Mouse (Mus musculus) stomach, embryonic 15.5 days (tissue): ENCODE measurements around the gene Tnrc6c. TPM values are rescaled to one million over a fixed set of nuclear protein-coding genes. Genes with fewer than 3 reads are reported as not detected.

Source experiments
- ATAC-seq: fragments of 200-750 bp; cut with Nextera tagmentation; 2 replicates; pipeline ENCODE4 v1.8.0; 2017; ENCODE audit warnings: low read depth, moderate number of reproducible peaks, moderate TSS enrichment; ENCODE audit not compliant: insufficient read depth, low FRiP score
- H3K27ac ChIP-seq: fragments of 300-500 bp; sonication (generic); 2 replicates; pipeline ENCODE4 v1.5.1; 2015; ENCODE audit warnings: mild to moderate bottlenecking, inconsistent platforms
- H3K27me3 ChIP-seq: fragments of 300-500 bp; sonication (generic); replicated peaks from 2 replicates; pipeline ENCODE4 v1.6.1; 2015; ENCODE audit warnings: inconsistent platforms
- H3K36me3 ChIP-seq: fragments of 300-500 bp; sonication (generic); 2 replicates; pipeline ENCODE4 v1.6.1; 2015; ENCODE audit warnings: inconsistent platforms
- H3K4me1 ChIP-seq: fragments of 300-500 bp; sonication (generic); 2 replicates; pipeline ENCODE4 v1.6.1; 2015; ENCODE audit warnings: inconsistent platforms
- H3K4me2 ChIP-seq: fragments of 300-500 bp; sonication (generic); 2 replicates; pipeline ENCODE4 v1.6.1; 2015; ENCODE audit warnings: mild to moderate bottlenecking, inconsistent platforms
- H3K4me3 ChIP-seq: fragments of 300-500 bp; sonication (generic); replicated peaks from 2 replicates; pipeline ENCODE4 v1.5.1; 2015; ENCODE audit warnings: inconsistent platforms
- H3K9ac ChIP-seq: fragments of 300-500 bp; sonication (generic); 2 replicates; pipeline ENCODE4 v1.6.1; 2015; ENCODE audit warnings: inconsistent platforms
- H3K9me3 ChIP-seq: fragments of 300-500 bp; sonication (generic); 2 replicates; pipeline ENCODE4 v1.6.1; 2016; ENCODE audit warnings: inconsistent platforms
- WGBS: fragments of 180-500 bp; shearing (Covaris S2); methylation state at CpG from one replicate; pipeline ENCODE4 v1.1.7; 2015; 5-methylcytosine and 5-hydroxymethylcytosine counted together
- polyA plus RNA-seq: library from polyadenylated mRNA; unstranded; fragments of >200 nt; fragmentation: Nextera tagmentation; extraction: Ambion mirVana; gene quantifications from 2 replicates; pipeline ENCODE4 v1.2.1, GENCODE M21; 2015

The Tnrc6c gene
- polyA plus RNA-seq, 1 experiment from 2014 or later: 12.2 TPM

- Histone ChIP-seq H3K27ac (no peak overlapping the region), H3K9me3 (no peaks in the 10 kb centered on the region), H3K27me3 (no peaks in the 10 kb centered on the region), H3K9ac (no peak overlapping the region), H3K4me1 (no peaks in the 10 kb centered on the region), H3K4me3 (no peak overlapping the region), H3K36me3 (peaks cover 43% of the 10 kb centered on the region), H3K4me2 (no peak overlapping the region)
- no peak for ATAC-seq
- 87% methylated on average over 5 of the region's 5 CpGs for WGBS
These were observed 84.0 kb downstream of the Tnrc6c start for GRCm38 (mm10) chr11:117738123-117738522.

- Histone ChIP-seq H3K4me2 (no peak overlapping the region), H3K4me1 (no peaks in the 10 kb centered on the region), H3K27ac (no peak overlapping the region), H3K9me3 (no peaks in the 10 kb centered on the region), H3K27me3 (no peaks in the 10 kb centered on the region), H3K9ac (no peak overlapping the region), H3K36me3 (peaks cover 52% of the 10 kb centered on the region), H3K4me3 (no peak overlapping the region)
- ATAC-seq: no peak
- 91% methylated on average over 6 of the region's 6 CpGs for WGBS
These were observed 87.0 kb downstream of the Tnrc6c start for GRCm38 (mm10) chr11:117741128-117741527.

GRCm38 (mm10) chr11:117742243-117742642, 88.2 kb downstream of the Tnrc6c start:
- no peaks in the 10 kb centered on the region for H3K4me1 ChIP-seq
- no peak overlapping the region for H3K9ac ChIP-seq
- H3K4me2 ChIP-seq: no peak overlapping the region
- no peak overlapping the region for H3K27ac ChIP-seq
- no peak overlapping the region for H3K4me3 ChIP-seq
- peaks cover 50% of the 10 kb centered on the region for H3K36me3 ChIP-seq
- no peaks in the 10 kb centered on the region for H3K9me3 ChIP-seq
- H3K27me3 ChIP-seq: no peaks in the 10 kb centered on the region
- WGBS: 78% methylated on average over 8 of the region's 8 CpGs
- no peak for ATAC-seq

- no peak overlapping the region for H3K9ac ChIP-seq
- 82% methylated on average over 8 of the region's 8 CpGs for WGBS
- H3K4me2 ChIP-seq: no peak overlapping the region
- peaks cover 52% of the 10 kb centered on the region for H3K36me3 ChIP-seq
- no peaks in the 10 kb centered on the region for H3K9me3 ChIP-seq
- H3K4me1 ChIP-seq: no peaks in the 10 kb centered on the region
- H3K27me3 ChIP-seq: no peaks in the 10 kb centered on the region
- H3K27ac ChIP-seq: no peak overlapping the region
- H3K4me3 ChIP-seq: no peak overlapping the region
- ATAC-seq: no peak
These were observed 88.6 kb downstream of the Tnrc6c start for GRCm38 (mm10) chr11:117742715-117743114.

- 51% methylated on average over 4 of the region's 4 CpGs for WGBS
- no peak overlapping the region for H3K27ac ChIP-seq
- peaks cover 50% of the 10 kb centered on the region for H3K36me3 ChIP-seq
- H3K4me1 ChIP-seq: no peaks in the 10 kb centered on the region
- H3K9ac ChIP-seq: no peak overlapping the region
- no peak overlapping the region for H3K4me2 ChIP-seq
- no peak overlapping the region for H3K4me3 ChIP-seq
- no peaks in the 10 kb centered on the region for H3K27me3 ChIP-seq
- no peaks in the 10 kb centered on the region for H3K9me3 ChIP-seq
- peak; percentile 47; the same call in 1 of the 2 replicates for ATAC-seq
These were observed 89.5 kb downstream of the Tnrc6c start for GRCm38 (mm10) chr11:117743454-117744030.

- Histone ChIP-seq H3K27ac (no peak overlapping the region), H3K4me2 (no peak overlapping the region), H3K4me1 (no peaks in the 10 kb centered on the region), H3K9ac (no peak overlapping the region), H3K36me3 (peaks cover 26% of the 10 kb centered on the region), H3K9me3 (no peaks in the 10 kb centered on the region), H3K27me3 (no peaks in the 10 kb centered on the region), H3K4me3 (no peak overlapping the region)
- WGBS: 86% methylated on average over 4 of the region's 4 CpGs
- ATAC-seq: no peak
These were observed 94.5 kb downstream of the Tnrc6c start for GRCm38 (mm10) chr11:117748628-117749027.

GRCm38 (mm10) chr11:117749414-117749813, 95.3 kb downstream of the Tnrc6c start:
- Histone ChIP-seq H3K4me1 (no peaks in the 10 kb centered on the region), H3K9me3 (no peaks in the 10 kb centered on the region), H3K27ac (no peak overlapping the region), H3K4me3 (no peak overlapping the region), H3K36me3 (peaks cover 32% of the 10 kb centered on the region), H3K4me2 (no peak overlapping the region), H3K27me3 (no peaks in the 10 kb centered on the region), H3K9ac (no peak overlapping the region)
- WGBS: 94% methylated on average over 9 of the region's 10 CpGs
- ATAC-seq: no peak

- no peak for ATAC-seq
- peaks cover 41% of the 10 kb centered on the region for H3K36me3 ChIP-seq
- WGBS: 84% methylated on average over 6 of the region's 6 CpGs
- no peaks in the 10 kb centered on the region for H3K27me3 ChIP-seq
- no peaks in the 10 kb centered on the region for H3K4me1 ChIP-seq
- H3K27ac ChIP-seq: no peak overlapping the region
- no peak overlapping the region for H3K4me2 ChIP-seq
- no peaks in the 10 kb centered on the region for H3K9me3 ChIP-seq
- H3K9ac ChIP-seq: no peak overlapping the region
- no peak overlapping the region for H3K4me3 ChIP-seq
These were observed 97.5 kb downstream of the Tnrc6c start for GRCm38 (mm10) chr11:117751544-117751943.

GRCm38 (mm10) chr11:117755891-117756290, 101.8 kb downstream of the Tnrc6c start:
- Histone ChIP-seq H3K9ac (no peak overlapping the region), H3K4me1 (no peaks in the 10 kb centered on the region), H3K36me3 (peaks cover 66% of the 10 kb centered on the region), H3K9me3 (no peaks in the 10 kb centered on the region), H3K27ac (no peak overlapping the region), H3K27me3 (no peaks in the 10 kb centered on the region), H3K4me2 (no peak overlapping the region), H3K4me3 (no peak overlapping the region)
- no peak for ATAC-seq
- 95% methylated on average over 7 of the region's 7 CpGs for WGBS

GRCm38 (mm10) chr11:117759267-117759666, 105.2 kb downstream of the Tnrc6c start:
- Histone ChIP-seq H3K36me3 (peaks cover 60% of the 10 kb centered on the region), H3K4me3 (no peak overlapping the region), H3K9ac (no peak overlapping the region), H3K4me1 (no peaks in the 10 kb centered on the region), H3K27me3 (no peaks in the 10 kb centered on the region), H3K27ac (no peak overlapping the region), H3K4me2 (no peak overlapping the region), H3K9me3 (no peaks in the 10 kb centered on the region)
- WGBS: 86% methylated on average over 10 of the region's 10 CpGs
- ATAC-seq: no peak

- H3K36me3 ChIP-seq: peaks cover 64% of the 10 kb centered on the region
- WGBS: 87% methylated on average over 26 of the region's 26 CpGs
- no peak overlapping the region for H3K4me2 ChIP-seq
- no peak for ATAC-seq
- no peaks in the 10 kb centered on the region for H3K9me3 ChIP-seq
- H3K27me3 ChIP-seq: no peaks in the 10 kb centered on the region
- no peak overlapping the region for H3K27ac ChIP-seq
- H3K4me3 ChIP-seq: no peak overlapping the region
- no peaks in the 10 kb centered on the region for H3K4me1 ChIP-seq
- no peak overlapping the region for H3K9ac ChIP-seq
These were observed 106.5 kb downstream of the Tnrc6c start for GRCm38 (mm10) chr11:117760374-117761119.

GRCm38 (mm10) chr11:117761801-117762200, 107.7 kb downstream of the Tnrc6c start:
- Histone ChIP-seq H3K4me3 (no peak overlapping the region), H3K4me2 (no peak overlapping the region), H3K36me3 (peaks cover 54% of the 10 kb centered on the region), H3K9me3 (no peaks in the 10 kb centered on the region), H3K9ac (no peak overlapping the region), H3K4me1 (0 out of 2 replicates have a peak, but pooled peaks cover 3% of the 10 kb centered on the region), H3K27me3 (no peaks in the 10 kb centered on the region), H3K27ac (no peak overlapping the region)
- WGBS: 83% methylated on average over 13 of the region's 13 CpGs
- ATAC-seq: no peak
